Mouse (Mus musculus): ENCODE data around the gene Zfp763. TPM values are rescaled to one million over a fixed set of nuclear protein-coding genes. Genes with fewer than 3 reads are reported as not detected.
A peak's percentile ranks its signal among the peaks of the same experiment; 100 is the strongest.
"Not testable (repeated sequence)": the region's sequence is repeated elsewhere in the genome, so short reads cannot be mapped to it uniquely, and the experiment has no call there.

Gene Zfp763
- 0.42 and 0.75 TPM in 2 replicates for polyA plus RNA-seq (2012; rRNA removed)

GRCm38 (mm10) chr17:33032900-33033891 lies at the start of gene Zfp763:
Gene Zfp763 (minus strand): TSS chr17:33033402.
- peak; percentile 73 for DNase-seq (ENCODE audit: low read depth, low spot score)
- 1% methylated on average over 27 of the region's 27 CpGs for WGBS

DNA sequence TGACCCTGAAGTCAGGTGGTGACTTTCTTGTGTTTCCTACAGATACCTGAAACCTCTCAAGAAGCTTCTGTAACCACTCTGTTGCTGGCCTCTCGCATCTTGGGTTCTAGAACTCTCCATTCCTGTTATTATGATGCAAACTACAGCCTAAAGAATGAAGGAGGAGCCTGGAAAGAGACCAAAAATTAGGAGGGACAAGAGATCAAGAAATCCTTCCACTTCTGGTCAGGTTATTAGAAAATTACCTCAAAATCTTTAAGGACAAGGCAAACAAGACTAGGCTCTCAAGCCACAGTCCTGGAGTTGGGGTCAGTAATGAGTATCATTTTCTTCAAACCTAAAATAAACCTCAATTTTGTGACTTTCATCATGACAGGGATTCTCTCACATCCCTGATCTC lies 34.8 kb upstream of the Zfp763 start, which contains the start of gene 4921501E09Rik:
TSS of gene 4921501E09Rik (minus strand) at position 101 of the 400 bp plus-strand sequence.
- DNase-seq (ENCODE audit: low read depth, low spot score), result no peak
- 43% methylated on average over 1 of the region's 1 CpGs for WGBS

DNA sequence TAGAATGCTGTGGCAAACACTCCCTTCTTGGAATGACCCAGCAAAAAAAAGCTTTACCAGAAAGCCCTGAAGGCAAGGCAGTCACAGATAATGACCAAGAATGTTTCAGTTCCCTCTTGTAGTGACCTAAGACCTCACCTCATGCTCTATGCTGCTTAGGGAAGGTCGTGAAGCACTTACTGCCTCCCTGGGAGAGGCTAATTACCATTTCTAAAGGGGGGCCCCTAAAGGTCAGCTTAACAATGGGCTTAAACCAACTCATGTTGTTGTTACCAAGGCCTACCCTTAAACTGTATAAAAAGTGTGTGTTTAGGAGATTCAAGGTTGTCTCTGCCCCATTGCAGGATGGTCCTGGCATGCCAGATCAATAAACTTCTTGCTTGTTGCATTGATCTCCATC lies 29.8 kb upstream of the Zfp763 start:
- WGBS, result 0% methylated on average over 1 of the region's 1 CpGs
- DNase-seq (ENCODE audit: low read depth, low spot score), result no peak

DNA sequence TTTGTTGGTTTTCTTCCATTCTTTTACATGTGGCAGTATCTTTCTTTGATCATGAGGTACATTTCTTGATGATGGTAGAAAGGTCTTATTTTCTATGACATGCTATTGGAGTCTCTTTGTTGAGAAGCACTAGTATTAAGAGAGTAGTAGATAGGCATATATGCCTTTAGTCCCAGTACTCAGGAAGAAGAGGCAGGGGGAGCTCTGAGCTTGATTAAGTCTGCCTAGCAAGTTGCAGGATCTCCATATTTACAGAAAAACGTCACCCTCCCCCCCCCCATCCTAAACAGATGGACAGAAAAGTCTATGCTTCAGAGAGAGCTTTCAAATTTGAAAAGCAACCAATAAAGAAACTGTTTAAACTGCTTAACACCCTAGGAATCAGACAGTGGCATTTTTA lies 25.6 kb upstream of the Zfp763 start:
- WGBS, result 3% methylated on average over 1 of the region's 1 CpGs
- DNase-seq (ENCODE audit: low read depth, low spot score), result no peak

DNA sequence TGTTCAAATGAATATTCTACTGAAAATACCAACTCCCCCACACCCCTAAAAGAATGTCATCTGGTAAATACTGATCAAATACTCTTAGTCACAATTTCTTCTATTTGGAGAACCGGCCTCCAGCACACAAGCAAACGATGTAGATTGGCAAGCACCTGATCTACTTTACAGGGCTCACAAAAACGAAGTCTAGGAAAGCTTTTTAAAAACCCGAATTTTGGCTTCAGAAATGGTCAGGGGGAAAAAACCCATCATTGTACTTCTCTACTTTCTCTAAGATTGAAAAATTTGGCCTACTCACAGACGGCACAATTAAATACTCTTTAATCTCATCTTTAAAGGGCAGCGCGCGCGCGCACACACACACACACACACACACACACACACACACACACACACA lies 826 bp downstream of the Zfp763 start:
- 3% methylated on average over 10 of the region's 10 CpGs for WGBS
- DNase-seq (ENCODE audit: low read depth, low spot score), result no peak

GRCm38 (mm10) chr17:33020434-33020833 lies 12.8 kb downstream of the Zfp763 start:
- DNase-seq (ENCODE audit: low read depth, low spot score), result not testable (repeated sequence)

DNA sequence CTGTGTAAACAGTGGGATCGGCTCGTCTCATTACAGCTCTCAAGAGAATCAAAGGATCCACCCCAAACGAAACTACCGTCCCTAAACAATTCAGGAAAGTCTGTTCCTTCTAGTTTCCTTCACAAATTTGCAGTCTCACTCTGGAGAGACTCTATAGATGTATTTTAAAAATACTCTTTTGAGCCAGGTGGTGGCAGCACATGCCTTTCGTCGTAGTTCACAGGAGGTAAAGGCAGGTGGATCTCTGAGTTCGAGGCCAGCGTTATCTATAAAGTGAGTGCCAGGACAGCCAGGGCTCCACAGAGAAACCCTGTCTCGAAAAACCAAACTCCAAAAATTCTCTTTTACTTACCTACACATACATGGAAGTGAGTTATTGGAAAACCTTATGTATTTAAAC lies 24.9 kb downstream of the Zfp763 start:
- 38% methylated on average over 9 of the region's 9 CpGs for WGBS
- no peak for DNase-seq (ENCODE audit: low read depth, low spot score)

DNA sequence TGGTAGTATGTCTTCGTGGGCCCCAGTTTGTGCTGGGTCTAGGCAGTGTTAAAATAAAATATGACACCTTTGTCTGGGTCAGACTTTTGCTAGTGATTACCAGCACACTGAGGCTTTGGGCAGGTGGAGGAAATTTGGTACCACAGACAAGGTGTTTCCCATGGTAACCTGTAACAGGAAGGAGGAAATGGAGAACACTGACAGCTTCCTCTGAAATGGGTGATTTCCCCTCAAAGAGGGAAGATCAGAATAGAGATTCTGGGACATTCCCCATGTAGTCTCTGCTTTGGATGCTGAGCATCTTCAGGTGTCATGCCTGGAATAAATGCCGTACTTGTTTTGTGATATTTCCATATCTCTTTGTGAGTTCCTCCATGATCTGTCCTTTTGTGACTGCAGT lies 34.7 kb downstream of the Zfp763 start:
- DNase-seq (ENCODE audit: low read depth, low spot score), result no peak
- 95% methylated on average over 2 of the region's 2 CpGs for WGBS

GRCm38 (mm10) chr17:32992699-32993474 lies 40.3 kb downstream of the Zfp763 start, which contains the start of gene Zfp952:
Gene Zfp952 (plus strand): TSS chr17:32993129.
- under 1% methylated on average over 21 of the region's 21 CpGs for WGBS
- peak; percentile 89 for DNase-seq (ENCODE audit: low read depth, low spot score)

DNA sequence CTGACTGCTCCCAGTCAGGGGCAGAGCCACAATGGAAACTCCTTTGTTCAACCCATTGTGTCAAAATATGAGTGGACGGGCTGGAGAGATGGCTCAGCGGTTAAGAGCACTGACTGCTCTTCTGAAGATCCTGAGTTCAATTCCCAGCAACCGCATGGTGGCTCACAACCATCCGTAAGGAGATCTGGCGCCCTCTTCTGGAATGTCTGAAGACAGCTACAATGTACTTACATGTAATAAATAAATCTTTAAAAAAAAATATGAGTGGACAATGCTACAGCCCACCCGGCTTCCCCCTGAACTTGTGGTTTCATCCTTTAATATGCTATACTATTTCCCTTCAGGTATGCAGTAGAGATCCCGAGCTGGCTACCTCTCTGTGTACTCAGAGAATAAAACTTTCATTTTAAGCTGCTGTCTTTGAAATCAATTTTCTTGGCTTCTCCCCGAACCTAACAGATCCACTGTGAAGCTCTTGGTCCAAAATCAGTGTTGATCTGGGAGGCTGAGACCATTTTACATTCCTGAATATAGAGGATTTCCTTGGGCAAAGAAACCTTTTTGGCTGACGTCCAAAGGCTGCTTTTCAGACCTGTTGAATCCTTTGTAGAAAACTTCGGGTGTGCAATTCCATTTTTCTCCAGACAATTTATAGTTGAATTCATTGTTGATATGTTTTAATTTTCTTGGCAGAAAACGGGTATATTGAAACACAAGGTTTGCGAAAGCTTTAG lies 41.1 kb downstream of the Zfp763 start:
- peak; percentile 6 for DNase-seq (ENCODE audit: low read depth, low spot score)

DNA sequence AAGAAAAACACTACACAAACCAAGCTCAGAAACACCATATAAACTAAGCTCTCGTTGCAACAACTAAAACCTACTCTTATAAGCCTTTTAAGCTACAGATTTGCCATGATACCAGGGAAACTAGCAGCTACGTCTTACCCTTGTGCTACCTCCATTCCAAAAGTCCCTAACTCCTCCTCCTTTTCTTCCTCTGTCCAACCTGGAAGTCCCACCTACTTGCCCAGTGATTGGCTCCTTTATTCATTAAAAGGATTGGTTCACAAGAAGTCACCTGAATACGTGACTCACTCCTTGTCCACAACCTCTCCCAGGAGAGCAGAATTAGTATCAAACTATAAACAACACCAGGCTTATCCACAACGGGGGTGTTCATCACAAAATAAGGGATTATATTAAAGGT lies 46.9 kb downstream of the Zfp763 start:
- WGBS, result 70% methylated on average over 4 of the region's 4 CpGs
- no peak for DNase-seq (ENCODE audit: low read depth, low spot score)

More for the DNA sequence above, 41.1 kb downstream of the Zfp763 start:
- WGBS, result 63% methylated on average over 12 of the region's 12 CpGs

DNA sequence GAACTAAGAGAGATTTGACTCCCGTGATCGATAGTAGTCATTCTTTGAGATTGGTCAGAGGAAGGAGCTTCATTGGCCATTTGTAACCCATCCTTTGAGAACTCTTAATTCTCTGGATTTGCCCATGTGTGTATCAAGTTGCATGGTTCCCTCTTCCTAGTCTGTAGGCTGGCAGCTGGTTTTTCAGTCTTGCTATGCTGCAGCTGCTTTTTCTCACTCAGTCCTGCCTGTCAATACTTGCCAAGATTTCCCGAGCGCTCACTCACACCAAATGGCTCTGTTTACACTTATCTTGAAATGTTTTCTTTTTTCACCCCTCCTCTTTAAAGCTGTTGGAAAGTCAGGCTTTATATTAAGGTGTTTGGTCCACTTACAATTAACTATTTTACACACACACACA lies 51.8 kb downstream of the Zfp763 start:
- 83% methylated on average over 4 of the region's 4 CpGs for WGBS
- no peak for DNase-seq (ENCODE audit: low read depth, low spot score)

Other genes with a start within 250 kb of the Zfp763 start
- 5.3 and 9.4 TPM in 2 replicates for gene Zfp871, start 245.1 kb downstream of the Zfp763 start, polyA plus RNA-seq (2012; rRNA removed)
- 0.07 and 0.15 TPM in 2 replicates for gene Zfp811, start 223.5 kb downstream of the Zfp763 start, polyA plus RNA-seq (2012; rRNA removed)
- gene Zfp799, start 203.1 kb downstream of the Zfp763 start, polyA plus RNA-seq (2012; rRNA removed), result 2.2 and 5.2 TPM in 2 replicates
- gene Zfp870, start 141.8 kb downstream of the Zfp763 start, polyA plus RNA-seq (2012; rRNA removed), result 1.1 and 1.2 TPM in 2 replicates
- gene Cyp4f14, start 116.1 kb downstream of the Zfp763 start, polyA plus RNA-seq (2012; rRNA removed), result 541 and 1,297 TPM in 2 replicates
- gene Cyp4f13, start 86.0 kb downstream of the Zfp763 start, polyA plus RNA-seq (2012; rRNA removed), result 60.1 and 94.9 TPM in 2 replicates
- gene Zfp472, start 67.6 kb downstream of the Zfp763 start, polyA plus RNA-seq (2012; rRNA removed), result 1.7 and 2.0 TPM in 2 replicates
- gene Zfp952, start 40.3 kb downstream of the Zfp763 start, polyA plus RNA-seq (2012; rRNA removed), result 2.2 and 3.0 TPM in 2 replicates
- gene 4921501E09Rik, start 34.7 kb upstream of the Zfp763 start, polyA plus RNA-seq (2012; rRNA removed), result not detected in 2 replicates
- 1.1 and 1.4 TPM in 2 replicates for gene Zfp563, start 55.9 kb upstream of the Zfp763 start, polyA plus RNA-seq (2012; rRNA removed)
- gene Morc2b, start 106.3 kb upstream of the Zfp763 start, polyA plus RNA-seq (2012; rRNA removed), result not detected in 2 replicates
- gene Olfr55, start 135.0 kb upstream of the Zfp763 start, polyA plus RNA-seq (2012; rRNA removed), result not detected in 2 replicates
- not detected in 2 replicates for gene Olfr239, start 157.9 kb upstream of the Zfp763 start, polyA plus RNA-seq (2012; rRNA removed)
- gene Olfr1564, start 188.3 kb upstream of the Zfp763 start, polyA plus RNA-seq (2012; rRNA removed), result not detected in 2 replicates
- 0.79 and 1.1 TPM in 2 replicates for gene Zfp955a, start 221.7 kb upstream of the Zfp763 start, polyA plus RNA-seq (2012; rRNA removed)
- not detected in 2 replicates for gene Olfr63, start 231.3 kb upstream of the Zfp763 start, polyA plus RNA-seq (2012; rRNA removed)

All from large intestine, adult 2 months (tissue).